Mouse (Mus musculus) MEL (cell line): Measurements from ENCODE around the gene Sgpl1. TPM values are rescaled to one million over a fixed set of nuclear protein-coding genes. Genes with fewer than 3 reads are reported as not detected.

Source experiments
- DNase-seq: peaks from one replicate; pipeline ENCODE4 v3.0.0; 2011; ENCODE audit warnings: low read depth, low spot score
- H3K27ac ChIP-seq: 2 replicates; pipeline ENCODE4 v1.5.1; 2012; ENCODE audit warnings: low read depth, mild to moderate bottlenecking, control low read depth, low read length, moderate library complexity; ENCODE audit not compliant: control insufficient read depth
- H3K27me3 ChIP-seq, 2 experiments: fragments of 150-350 bp in 1 of 2; sonication (generic) in 1 of 2; 2 replicates each; pipeline ENCODE4 v1.6.1; 2012; ENCODE audit warnings: low read length in 2 of 2, mild to moderate bottlenecking in 2 of 2, improper control_type of control experiment in 1 of 2, moderate library complexity in 1 of 2; ENCODE audit not compliant: insufficient read depth in 2 of 2, control insufficient read depth in 1 of 2
- H3K36me3 ChIP-seq, 2 experiments: 2 replicates each; pipeline ENCODE4 v1.6.1; 2012 to 2014; ENCODE audit warnings: low read length in 2 of 2, improper control_type of control experiment in 1 of 2, inconsistent platforms in 1 of 2, mild to moderate bottlenecking in 1 of 2; ENCODE audit not compliant: insufficient read depth in 2 of 2, control insufficient read depth in 1 of 2
- H3K4me1 ChIP-seq, 2 experiments: fragments of 150-350 bp in 1 of 2; sonication (generic) in 1 of 2; 2 replicates each; pipeline ENCODE4 v1.6.1; 2012; ENCODE audit warnings: low read length in 2 of 2, improper control_type of control experiment in 1 of 2, mild to moderate bottlenecking in 1 of 2; ENCODE audit not compliant: insufficient read depth in 2 of 2, control insufficient read depth in 1 of 2
- H3K4me3 ChIP-seq, 2 experiments: fragments of 150-350 bp in 1 of 2; sonication (generic) in 1 of 2; 2 replicates each; pipeline ENCODE4 v1.5.1; 2012; ENCODE audit warnings: low read depth in 2 of 2, low read length in 2 of 2, mild to moderate bottlenecking in 2 of 2, moderate library complexity in 2 of 2, control low read depth in 1 of 2, improper control_type of control experiment in 1 of 2; ENCODE audit not compliant: control insufficient read depth in 1 of 2, insufficient read depth in 1 of 2
- H3K79me2 ChIP-seq: 2 replicates; pipeline ENCODE4 v1.6.1; 2012; ENCODE audit warnings: mild to moderate bottlenecking, low read length, moderate library complexity; ENCODE audit not compliant: control insufficient read depth, poor library complexity, insufficient read depth
- H3K9ac ChIP-seq: 2 replicates; pipeline ENCODE4 v1.6.1; 2012; ENCODE audit warnings: low read depth, mild to moderate bottlenecking, control low read depth, low read length, moderate library complexity; ENCODE audit not compliant: control insufficient read depth, poor library complexity, severe bottlenecking
- H3K9me3 ChIP-seq: fragments of 150-350 bp; sonication (generic); replicated peaks from 2 replicates; pipeline ENCODE4 v1.6.1; 2012; ENCODE audit warnings: mild to moderate bottlenecking, low read length, improper control_type of control experiment, moderate library complexity; ENCODE audit not compliant: insufficient read depth
- BHLHE40 ChIP-seq: IDR thresholded peaks from 2 replicates; pipeline ENCODE4 v1.6.1; 2012; ENCODE audit warnings: low read depth, mild to moderate bottlenecking, inconsistent platforms, low read length, improper control_type of control experiment, borderline replicate concordance
- CHD1 ChIP-seq: IDR thresholded peaks from 2 replicates; pipeline ENCODE4 v1.6.1; 2012; ENCODE audit warnings: low read depth, mild to moderate bottlenecking, inconsistent platforms, low read length, improper control_type of control experiment
- ELF1 ChIP-seq: IDR thresholded peaks from 2 replicates; pipeline ENCODE4 v1.6.1; 2014; ENCODE audit warnings: low read depth, mild to moderate bottlenecking, inconsistent platforms, low read length, improper control_type of control experiment, moderate library complexity
- ETS1 ChIP-seq: IDR thresholded peaks from 2 replicates; pipeline ENCODE4 v1.6.1; 2012; ENCODE audit warnings: low read depth, mild to moderate bottlenecking, inconsistent platforms, low read length, improper control_type of control experiment, moderate library complexity
- JUND ChIP-seq: IDR thresholded peaks from 2 replicates; pipeline ENCODE4 v1.6.1; 2011; ENCODE audit warnings: low read depth, mild to moderate bottlenecking, improper control_type of control experiment, low read length
- KAT2A ChIP-seq: conservative IDR thresholded peaks from 2 replicates; pipeline ENCODE4 v1.6.1; 2012; ENCODE audit warnings: low read depth, low read length, improper control_type of control experiment, inconsistent platforms
- MAFK ChIP-seq: IDR thresholded peaks from 2 replicates; pipeline ENCODE4 v1.6.1; 2011; ENCODE audit warnings: low read depth, mild to moderate bottlenecking, low read length, improper control_type of control experiment, borderline replicate concordance
- MEF2A ChIP-seq: IDR thresholded peaks from 2 replicates; pipeline ENCODE4 v1.6.1; 2014; ENCODE audit warnings: low read depth, mild to moderate bottlenecking, inconsistent platforms, low read length, improper control_type of control experiment; ENCODE audit not compliant: poor library complexity, insufficient replicate concordance, severe bottlenecking; ENCODE audit errors: extremely low read depth
- MXI1 ChIP-seq: IDR thresholded peaks from 2 replicates; pipeline ENCODE4 v1.6.1; 2011; ENCODE audit warnings: mild to moderate bottlenecking, low read depth, low read length, improper control_type of control experiment
- POLR2A ChIP-seq, 2 experiments: IDR thresholded peaks; 2 replicates each; pipeline ENCODE4 v1.6.1; 2011 to 2012; ENCODE audit warnings: low read length in 2 of 2, mild to moderate bottlenecking in 2 of 2, control low read depth in 1 of 2, improper control_type of control experiment in 1 of 2, low read depth in 1 of 2, moderate library complexity in 1 of 2; ENCODE audit not compliant: control insufficient read depth in 1 of 2, insufficient read depth in 1 of 2, poor library complexity in 1 of 2
- POLR2AphosphoS2 ChIP-seq: IDR thresholded peaks from 2 replicates; pipeline ENCODE4 v1.6.1; 2011; ENCODE audit warnings: low read length, improper control_type of control experiment
- TAL1 ChIP-seq: IDR thresholded peaks from 2 replicates; pipeline ENCODE4 v1.6.1; 2012; ENCODE audit warnings: mild to moderate bottlenecking, inconsistent platforms, low read length, moderate library complexity, mixed read lengths
- TBP ChIP-seq: IDR thresholded peaks from 2 replicates; pipeline ENCODE4 v1.8.0; 2011; ENCODE audit warnings: low read depth, low read length, improper control_type of control experiment
- TCF12 ChIP-seq: IDR thresholded peaks from 2 replicates; pipeline ENCODE4 v1.6.1; 2014; ENCODE audit warnings: low read depth, mild to moderate bottlenecking, inconsistent platforms, low read length, improper control_type of control experiment, moderate library complexity
- UBTF ChIP-seq: IDR thresholded peaks from 2 replicates; pipeline ENCODE4 v1.6.1; 2012; ENCODE audit warnings: low read depth, mild to moderate bottlenecking, inconsistent platforms, low read length, improper control_type of control experiment, moderate library complexity, borderline replicate concordance; ENCODE audit not compliant: insufficient read depth
- USF1 ChIP-seq: IDR thresholded peaks from 2 replicates; pipeline ENCODE4 v1.6.1; 2014; ENCODE audit warnings: low read depth, mild to moderate bottlenecking, inconsistent platforms, low read length, improper control_type of control experiment, moderate library complexity
- ZKSCAN1 ChIP-seq: IDR thresholded peaks from 2 replicates; pipeline ENCODE4 v1.6.1; 2012; ENCODE audit warnings: low read depth, mild to moderate bottlenecking, inconsistent platforms, low read length, improper control_type of control experiment, moderate library complexity
- ZNF384 ChIP-seq: IDR thresholded peaks from 2 replicates; pipeline ENCODE4 v1.6.1; 2012; ENCODE audit warnings: low read depth, mild to moderate bottlenecking, inconsistent platforms, low read length, improper control_type of control experiment
- polyA plus RNA-seq, 2 experiments: library from polyadenylated mRNA; stranded (reverse) in 1 of 2; unstranded in 1 of 2; fragments of >175 nt in 1 of 2; fragments of >200 nt in 1 of 2; gene quantifications; 2 replicates each; pipeline versions ENCODE4 v1.2.1 to v1.2.4; 2012; ENCODE audit warnings: low replicate concordance in 2 of 2, low read depth in 1 of 2; ENCODE audit not compliant: insufficient read length in 2 of 2, insufficient read depth in 1 of 2, missing spikeins in 1 of 2
- total RNA-seq: library from RNA; depleted of rRNA; stranded (reverse); fragments of 300-350 nt; gene quantifications from 2 replicates; pipeline ENCODE4 v1.2.3, GENCODE M21; 2012

The Sgpl1 gene
- total and polyA plus RNA-seq, 3 experiments = 8.7 to 11.7 TPM; not detected in 1

DNA sequence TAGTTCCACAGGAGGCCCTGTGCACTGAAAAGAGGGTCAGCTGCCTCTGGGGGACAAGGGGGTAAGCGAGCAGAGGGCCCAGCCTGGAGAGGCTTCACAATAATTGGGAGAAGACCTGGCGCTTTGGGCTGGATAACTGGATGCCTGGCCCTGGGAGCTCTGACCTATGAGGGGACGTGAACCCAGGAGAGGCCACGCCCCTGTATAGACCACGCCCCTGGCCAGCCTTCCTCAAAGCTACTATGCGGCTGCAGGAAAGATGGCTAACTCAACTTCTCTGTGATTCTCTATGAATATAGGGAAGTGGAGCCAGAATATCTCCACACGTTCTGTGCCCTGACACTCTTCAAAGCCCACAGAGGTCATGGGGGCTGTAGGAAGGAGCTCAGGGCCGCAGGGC is 82.9 kb downstream of the Sgpl1 start:
- Histone ChIP-seq H3K79me2 (no peaks in the 10 kb centered on the region), H3K36me3 (no peaks in the 10 kb centered on the region), H3K4me1 (0 out of 4 replicates have a peak, but pooled peaks cover 0 to 3% of the 10 kb centered on the region in 2 experiments), H3K9me3 (no peaks in the 10 kb centered on the region), H3K9ac (no peak overlapping the region), H3K4me3 (no peak overlapping the region), H3K27me3 (no peaks in the 10 kb centered on the region), H3K27ac (no peak overlapping the region)
- no peak for TF ChIP-seq ETS1
- no peak for TF ChIP-seq MXI1
- TF ChIP-seq CHD1 = no peak
- TF ChIP-seq KAT2A = no peak
- no peak for TF ChIP-seq TBP
- TF ChIP-seq POLR2A (IDR thresholded peaks at IDR 0.05; ENCODE audit: control insufficient read depth in 1 of 2, insufficient read depth in 1 of 2, low read depth in 1 of 2, low read length in 2 of 2, poor library complexity in 1 of 2) = no peak
- no peak for TF ChIP-seq BHLHE40
- peak; percentile 28 for DNase-seq

DNA sequence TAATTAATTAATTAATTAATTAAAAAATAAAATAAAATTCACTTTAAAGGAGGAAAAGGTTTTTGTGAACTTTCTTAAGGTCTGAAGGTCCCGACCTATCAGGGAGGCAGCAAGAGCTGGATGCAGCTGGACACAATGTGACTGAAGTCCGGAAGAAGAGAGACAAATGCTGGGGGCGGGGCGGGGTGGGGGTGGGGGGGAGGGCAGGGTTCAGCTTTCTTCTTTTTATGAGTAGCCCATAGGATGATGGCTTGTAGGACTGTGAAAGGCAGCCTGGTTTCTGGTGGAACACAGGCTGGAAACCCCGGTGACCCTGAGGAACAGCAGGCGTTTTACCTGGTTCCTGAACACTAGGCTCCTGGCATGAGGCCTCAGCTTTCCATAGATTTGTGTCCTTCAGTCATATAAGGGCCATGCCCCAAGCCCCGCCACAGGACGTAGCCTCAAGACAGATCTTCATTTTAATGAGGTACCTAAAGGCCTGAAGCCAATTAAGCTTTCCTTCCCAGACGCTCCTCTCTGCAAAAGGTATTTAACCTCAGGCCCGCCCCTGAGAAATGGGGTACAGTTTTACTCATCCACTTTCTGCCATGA is 84.1 kb downstream of the Sgpl1 start:
- H3K9ac ChIP-seq = no peak overlapping the region
- TF ChIP-seq KAT2A (no peak), JUND (no peak), ETS1 (no peak), ZKSCAN1 (no peak), CHD1 (no peak), ELF1 (no peak), MXI1 (no peak), TCF12 (no peak), ZNF384 (no peak), TAL1 (no peak), MEF2A (no peak), UBTF (no peak), POLR2AphosphoS2 (no peak), POLR2A (IDR thresholded peaks at IDR 0.05; ENCODE audit: control insufficient read depth in 1 of 2, insufficient read depth in 1 of 2, low read depth in 1 of 2, low read length in 2 of 2, poor library complexity in 1 of 2) (no peak), MAFK (no peak), USF1 (no peak), BHLHE40 (no peak)
- H3K79me2 ChIP-seq = no peaks in the 10 kb centered on the region
- H3K9me3 ChIP-seq = no peaks in the 10 kb centered on the region
- no peak overlapping the region for H3K27ac ChIP-seq
- H3K36me3 ChIP-seq = no peaks in the 10 kb centered on the region
- H3K4me3 ChIP-seq = no peak overlapping the region
- H3K4me1 ChIP-seq = 0 out of 4 replicates have a peak, but pooled peaks cover 0 to 3% of the 10 kb centered on the region in 2 experiments
- DNase-seq = no peak
- no peaks in the 10 kb centered on the region for H3K27me3 ChIP-seq
